Mouse (Mus musculus): ENCODE data around the gene Fsd1.

DNA sequence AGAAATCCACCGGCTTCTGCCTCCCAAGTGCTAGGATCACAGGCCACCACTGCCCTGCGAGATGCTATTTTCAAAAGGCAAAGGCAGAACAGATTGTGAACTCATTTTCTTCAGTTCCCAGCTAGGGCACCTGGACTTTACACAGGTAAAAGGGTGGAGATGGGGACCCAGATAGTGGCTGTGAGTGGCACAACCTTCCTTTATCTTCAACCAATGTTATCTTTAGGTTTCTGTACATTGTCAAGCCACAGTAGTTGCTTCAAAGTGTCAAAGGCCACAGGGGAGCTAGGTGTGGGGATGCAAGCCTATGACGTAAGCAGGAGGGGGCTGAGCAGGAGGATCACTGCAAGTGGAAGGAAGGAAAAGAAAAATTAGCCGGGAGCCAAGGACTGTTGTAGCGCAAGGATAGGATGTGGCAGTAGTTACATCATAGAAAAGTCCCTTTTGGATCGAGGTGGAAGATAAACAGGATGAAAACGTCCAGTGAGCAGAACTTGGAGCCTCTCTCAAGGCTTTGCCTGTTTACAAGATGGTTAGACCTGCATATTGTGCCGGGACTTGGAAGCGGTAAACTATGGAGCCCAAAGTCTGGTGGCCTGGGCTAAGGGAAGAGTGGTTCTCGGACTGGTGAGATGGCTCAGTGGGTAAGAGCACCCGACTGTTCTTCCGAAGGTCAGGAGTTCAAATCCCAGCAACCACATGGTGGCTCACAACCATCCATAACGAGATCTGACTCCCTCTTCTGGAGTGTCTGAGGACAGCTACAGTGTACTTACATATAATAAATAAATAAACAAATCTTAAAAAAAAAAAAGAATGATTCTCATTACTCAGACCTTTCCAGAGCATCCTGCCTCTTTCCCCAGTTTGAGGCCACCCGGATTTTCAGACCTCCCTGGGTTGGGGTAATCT is 21.4 kb downstream of the Fsd1 start:
- TF ChIP-seq CTCF (IDR thresholded peaks at IDR 0.05; ENCODE audit: low read depth), result 0 out of 2 replicates have a peak, but pooled peaks have one; percentile 8
- no peak for TF ChIP-seq EP300 (IDR thresholded peaks at IDR 0.05; ENCODE audit: low read depth)

Measured in liver, postnatal 0 days (tissue).